Mouse (Mus musculus): ENCODE measurements around the gene Atmin.

DNA sequence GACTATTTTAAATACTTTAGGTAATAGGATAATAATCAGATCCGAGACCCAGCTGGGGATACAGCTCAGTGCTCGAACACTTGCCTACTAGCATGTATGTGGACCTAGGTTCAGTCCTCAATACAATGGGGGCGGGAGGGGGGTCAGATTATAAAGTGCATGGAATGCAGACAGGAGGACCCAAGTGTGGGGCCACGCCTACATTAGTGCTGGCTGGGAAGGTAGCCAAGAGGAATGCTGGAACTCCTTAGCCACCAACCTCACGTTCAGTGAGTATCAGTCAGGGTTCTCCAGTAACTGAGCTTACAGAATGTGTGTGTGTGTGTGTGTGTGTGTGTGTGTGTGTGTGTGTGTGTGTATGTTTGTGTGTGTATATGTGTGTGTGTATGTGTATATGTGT, 8.2 kb downstream of the Atmin start:
- TF ChIP-seq CHD2 (IDR thresholded peaks at IDR 0.05; ENCODE audit: low read depth, low read length) (no peak), ZC3H11A (IDR thresholded peaks at IDR 0.05; ENCODE audit: borderline replicate concordance, low read depth, low read length) (no peak), HCFC1 (IDR thresholded peaks at IDR 0.05; ENCODE audit: borderline replicate concordance, insufficient read depth, low read length) (no peak), MAFK (IDR thresholded peaks at IDR 0.05; ENCODE audit: insufficient read depth, low read depth, low read length) (no peak), ZNF384 (IDR thresholded peaks at IDR 0.05; ENCODE audit: low read depth, low read length) (no peak)
